Mouse (Mus musculus) forebrain, embryonic 12.5 days (tissue): ENCODE data around the gene Ing3. TPM values are rescaled to one million over a fixed set of nuclear protein-coding genes. Genes with fewer than 3 reads are reported as not detected.

Experiments used
- ATAC-seq: fragments of 200-750 bp; cut with Nextera tagmentation; 2 replicates; pipeline ENCODE4 v1.8.0; 2017; ENCODE audit warnings: moderate TSS enrichment; ENCODE audit not compliant: low FRiP score
- H3K27ac ChIP-seq: fragments of 300-500 bp; sonication (generic); 2 replicates; pipeline ENCODE4 v1.5.1; 2016; ENCODE audit warnings: mild to moderate bottlenecking
- H3K27me3 ChIP-seq: fragments of 300-500 bp; sonication (generic); 2 replicates; pipeline ENCODE4 v1.6.1; 2016; ENCODE audit warnings: mild to moderate bottlenecking
- H3K36me3 ChIP-seq: fragments of 300-500 bp; sonication (generic); replicated peaks from 2 replicates; pipeline ENCODE4 v1.6.1; 2016; ENCODE audit warnings: mild to moderate bottlenecking
- H3K4me1 ChIP-seq: fragments of 300-500 bp; sonication (generic); 2 replicates; pipeline ENCODE4 v1.6.1; 2016
- H3K4me2 ChIP-seq: fragments of 300-500 bp; sonication (generic); 2 replicates; pipeline ENCODE4 v1.6.1; 2016; ENCODE audit warnings: mild to moderate bottlenecking, moderate library complexity
- H3K4me3 ChIP-seq: fragments of 300-500 bp; sonication (generic); replicated peaks from 2 replicates; pipeline ENCODE4 v1.5.1; 2016; ENCODE audit warnings: mild to moderate bottlenecking
- H3K9ac ChIP-seq: fragments of 300-500 bp; sonication (generic); 2 replicates; pipeline ENCODE4 v1.6.1; 2016; ENCODE audit warnings: mild to moderate bottlenecking
- H3K9me3 ChIP-seq: fragments of 300-500 bp; sonication (generic); 2 replicates; pipeline ENCODE4 v1.6.1; 2016
- WGBS: fragments of 180-500 bp; shearing (Covaris S2); methylation state at CpG from one replicate; pipeline ENCODE4 v1.1.7; 2016; 5-methylcytosine and 5-hydroxymethylcytosine counted together
- polyA plus RNA-seq: library from polyadenylated mRNA; unstranded; fragments of >200 nt; fragmentation: Nextera tagmentation; extraction: Ambion mirVana; gene quantifications from 2 replicates; pipeline ENCODE4 v1.2.1, GENCODE M21; 2016

The Ing3 gene
- polyA plus RNA-seq, 1 experiment from 2014 or later: 66.5 TPM

DNA sequence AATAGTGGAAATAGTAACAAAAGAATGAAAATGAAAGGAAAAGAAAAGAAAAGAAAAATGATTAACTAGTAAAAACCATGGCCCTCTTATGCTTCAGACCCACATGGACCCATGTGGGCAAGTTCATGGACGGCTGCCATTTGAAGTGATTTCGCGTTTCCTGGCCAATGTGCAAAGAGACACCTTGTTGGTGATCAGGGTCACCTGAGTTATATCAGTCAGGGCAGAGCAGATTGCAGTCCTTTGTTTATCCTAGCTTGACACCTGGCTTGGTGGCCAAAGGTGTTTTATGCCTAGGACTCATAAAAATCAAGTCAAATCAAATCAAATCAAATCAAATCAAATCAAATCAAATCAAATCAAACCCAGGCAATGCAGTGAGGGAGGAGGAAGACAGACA, 64.0 kb downstream of the Ing3 start:
- 97% methylated on average over 3 of the region's 3 CpGs for WGBS
- H3K27ac ChIP-seq: no peak overlapping the region
- no peaks in the 10 kb centered on the region for H3K27me3 ChIP-seq
- H3K9me3 ChIP-seq: no peaks in the 10 kb centered on the region
- H3K4me2 ChIP-seq: no peak overlapping the region
- H3K36me3 ChIP-seq: no peaks in the 10 kb centered on the region
- no peaks in the 10 kb centered on the region for H3K4me1 ChIP-seq
- H3K9ac ChIP-seq: no peak overlapping the region
- H3K4me3 ChIP-seq: no peak overlapping the region
- ATAC-seq: no peak

GRCm38 (mm10) chr6:22014291-22014911, 65.0 kb downstream of the Ing3 start:
- H3K27ac ChIP-seq: no peak overlapping the region
- WGBS: 98% methylated on average over 6 of the region's 6 CpGs
- no peak overlapping the region for H3K4me3 ChIP-seq
- H3K27me3 ChIP-seq: no peaks in the 10 kb centered on the region
- H3K9ac ChIP-seq: no peak overlapping the region
- no peaks in the 10 kb centered on the region for H3K4me1 ChIP-seq
- no peaks in the 10 kb centered on the region for H3K36me3 ChIP-seq
- no peak overlapping the region for H3K4me2 ChIP-seq
- no peak for ATAC-seq
- no peaks in the 10 kb centered on the region for H3K9me3 ChIP-seq

DNA sequence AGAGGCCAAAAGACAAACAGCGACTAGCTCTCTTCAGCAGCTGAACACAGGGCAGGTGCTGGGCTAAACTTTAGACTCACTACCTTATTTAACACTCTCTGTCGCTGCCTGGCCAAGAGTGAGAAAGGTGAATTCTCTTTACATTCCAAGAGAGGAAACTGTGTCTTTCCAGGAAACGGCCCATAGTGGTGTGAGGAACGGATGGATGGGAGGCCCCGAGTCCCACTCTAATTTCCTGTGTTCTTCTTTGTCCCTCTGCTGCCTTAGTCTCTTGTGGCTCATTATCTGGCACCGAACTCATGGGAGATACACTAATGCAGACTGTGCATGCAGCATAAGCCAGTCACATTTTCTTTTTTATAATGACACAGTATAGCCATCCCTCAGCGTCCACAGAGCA, 68.3 kb downstream of the Ing3 start:
- H3K27ac ChIP-seq: no peak overlapping the region
- no peaks in the 10 kb centered on the region for H3K4me1 ChIP-seq
- no peaks in the 10 kb centered on the region for H3K27me3 ChIP-seq
- WGBS: 72% methylated on average over 7 of the region's 7 CpGs
- no peaks in the 10 kb centered on the region for H3K36me3 ChIP-seq
- no peak overlapping the region for H3K4me2 ChIP-seq
- no peaks in the 10 kb centered on the region for H3K9me3 ChIP-seq
- no peak overlapping the region for H3K9ac ChIP-seq
- no peak for ATAC-seq
- no peak overlapping the region for H3K4me3 ChIP-seq

DNA sequence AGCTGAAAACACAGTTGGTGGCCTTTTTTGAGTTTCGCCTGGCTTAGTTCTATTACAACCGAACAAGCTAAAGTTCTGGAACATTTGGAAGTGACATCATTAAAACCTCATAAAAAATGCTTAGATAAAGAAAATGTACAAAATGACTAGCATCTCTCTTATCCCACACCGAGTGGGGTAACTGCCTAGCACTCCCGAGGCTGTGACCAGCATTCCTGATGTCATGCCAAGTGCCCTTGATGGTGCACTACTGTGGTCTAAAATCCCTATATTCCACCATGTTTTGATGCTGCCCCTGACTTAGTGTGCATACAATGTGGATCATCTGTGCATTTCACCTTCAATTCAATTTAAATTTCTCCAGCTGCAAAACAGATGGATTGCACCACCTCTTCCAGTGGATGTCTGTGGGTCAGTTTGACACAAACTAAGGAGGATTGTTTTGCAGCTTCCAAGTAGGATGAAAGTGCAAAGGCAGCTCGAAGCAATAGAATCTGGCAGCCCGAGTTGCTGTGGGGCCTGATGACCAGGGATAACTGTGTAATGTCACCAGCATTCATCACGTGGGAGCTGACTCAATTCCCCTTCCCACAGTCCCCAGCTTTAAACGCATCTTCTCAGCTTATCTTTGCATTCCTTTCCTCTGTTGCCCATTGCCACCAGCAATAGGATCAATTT, 69.5 kb downstream of the Ing3 start:
- Histone ChIP-seq H3K36me3 (no peaks in the 10 kb centered on the region), H3K9ac (no peak overlapping the region), H3K4me1 (no peaks in the 10 kb centered on the region), H3K27ac (no peak overlapping the region), H3K27me3 (no peaks in the 10 kb centered on the region), H3K4me3 (no peak overlapping the region), H3K9me3 (no peaks in the 10 kb centered on the region), H3K4me2 (no peak overlapping the region)
- ATAC-seq: no peak
- 75% methylated on average over 8 of the region's 8 CpGs for WGBS

GRCm38 (mm10) chr6:22019637-22020036, 70.3 kb downstream of the Ing3 start:
- H3K36me3 ChIP-seq: no peaks in the 10 kb centered on the region
- H3K9ac ChIP-seq: no peak overlapping the region
- H3K27ac ChIP-seq: no peak overlapping the region
- WGBS: 68% methylated on average over 10 of the region's 10 CpGs
- no peaks in the 10 kb centered on the region for H3K4me1 ChIP-seq
- no peak overlapping the region for H3K4me2 ChIP-seq
- H3K4me3 ChIP-seq: no peak overlapping the region
- H3K27me3 ChIP-seq: no peaks in the 10 kb centered on the region; the same call in 1 of the 2 replicates
- no peaks in the 10 kb centered on the region for H3K9me3 ChIP-seq
- no peak for ATAC-seq

- Histone ChIP-seq H3K27ac (no peak overlapping the region), H3K9ac (no peak overlapping the region), H3K27me3 (no peaks in the 10 kb centered on the region; the same call in 1 of the 2 replicates), H3K9me3 (no peaks in the 10 kb centered on the region), H3K4me2 (no peak overlapping the region), H3K36me3 (no peaks in the 10 kb centered on the region), H3K4me3 (no peak overlapping the region), H3K4me1 (no peaks in the 10 kb centered on the region)
- ATAC-seq: no peak
- WGBS: 90% methylated on average over 5 of the region's 5 CpGs
These were observed 71.3 kb downstream of the Ing3 start for GRCm38 (mm10) chr6:22020696-22021095.

DNA sequence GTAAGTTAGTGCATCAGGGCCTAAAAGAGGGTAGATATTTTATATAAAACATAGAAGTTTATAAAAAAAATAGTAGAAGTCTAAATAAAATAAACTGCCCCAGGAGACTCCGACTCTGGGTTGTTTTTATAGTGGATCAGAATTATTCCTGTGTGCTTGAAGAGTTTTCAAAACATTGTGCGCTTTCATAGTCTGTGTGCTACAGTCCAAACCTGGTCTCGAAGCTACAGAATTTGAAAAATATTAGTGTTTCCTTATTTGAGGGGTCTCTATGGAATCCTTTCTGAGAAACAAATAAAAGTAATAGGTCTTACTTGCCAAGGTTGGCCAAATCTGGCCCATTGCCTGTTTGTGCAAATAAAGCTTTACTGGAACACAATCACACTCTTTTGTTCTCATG, 71.9 kb downstream of the Ing3 start:
- 88% methylated on average over 3 of the region's 3 CpGs for WGBS

DNA sequence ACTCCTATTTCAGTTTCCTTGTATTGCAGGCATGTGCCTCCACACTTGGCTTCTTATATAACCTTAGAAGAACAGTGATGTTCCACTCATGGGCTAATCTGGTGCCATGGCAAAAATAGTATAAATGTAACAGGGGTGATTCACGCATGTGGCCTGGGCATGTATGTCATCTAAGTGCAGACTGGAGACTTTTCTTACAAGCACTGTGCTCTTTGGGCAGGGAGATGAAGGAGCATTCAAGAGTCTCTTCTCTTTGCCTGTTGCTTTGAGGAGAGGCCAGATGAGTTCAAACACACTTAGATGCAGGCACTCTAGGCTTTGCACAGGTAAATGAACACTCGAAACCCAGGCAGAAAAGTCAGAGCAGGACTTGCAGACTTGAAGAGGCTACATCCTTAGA, 74.8 kb downstream of the Ing3 start:
- WGBS: 96% methylated on average over 2 of the region's 2 CpGs
- no peak overlapping the region for H3K27ac ChIP-seq
- H3K4me2 ChIP-seq: no peak overlapping the region
- H3K4me3 ChIP-seq: no peak overlapping the region
- ATAC-seq: no peak
- H3K9ac ChIP-seq: no peak overlapping the region
- no peaks in the 10 kb centered on the region for H3K36me3 ChIP-seq
- H3K4me1 ChIP-seq: 0 out of 2 replicates have a peak, but pooled peaks cover 2% of the 10 kb centered on the region
- no peaks in the 10 kb centered on the region; the same call in 1 of the 2 replicates for H3K27me3 ChIP-seq
- H3K9me3 ChIP-seq: no peaks in the 10 kb centered on the region

More for the DNA sequence above, 71.9 kb downstream of the Ing3 start:
- Histone ChIP-seq H3K4me2 (no peak overlapping the region), H3K27ac (no peak overlapping the region), H3K4me3 (no peak overlapping the region), H3K27me3 (no peaks in the 10 kb centered on the region; the same call in 1 of the 2 replicates), H3K4me1 (no peaks in the 10 kb centered on the region), H3K9ac (no peak overlapping the region), H3K9me3 (no peaks in the 10 kb centered on the region), H3K36me3 (no peaks in the 10 kb centered on the region)
- no peak for ATAC-seq

Other genes with a start within 250 kb of the Ing3 start
- gene Tspan12, start 97.1 kb upstream of the Ing3 start, polyA plus RNA-seq: 54.9 and 57.5 TPM in 2 replicates
- gene Cped1, start 36.3 kb downstream of the Ing3 start, polyA plus RNA-seq: 9.4 and 12.0 TPM in 2 replicates